Comparison of ENCODE assay signal across 13 mouse cellular contexts in genomic region chr4:154389641-154390040, GRCm38 (mm10). TPM values are rescaled to one million over a fixed set of nuclear protein-coding genes. Genes with fewer than 3 reads are reported as not detected.
A peak's percentile ranks its signal among the peaks of the same experiment; 100 is the strongest.
DNase-seq lines count a peak whose midpoint lies in the region; ATAC-seq and TF ChIP-seq lines count a peak whose summit lies in the region.
"Had no signal": no experiment of that assay in that cellular context is flagged by ENCODE, and none has a peak within 500 bp of the region (broad histone marks: within the 10 kb centered on the region; RNA-seq: fewer than 3 reads in every experiment).

No protein-coding gene starts in this region.

- ATAC-seq in hindbrain, embryonic 14.5 days (ENCODE audit: low FRiP score) = no peak
- ATAC-seq in midbrain, embryonic 12.5 days (ENCODE audit: low FRiP score, low read depth) = no peak
- no peak for ATAC-seq in midbrain, postnatal 0 days (ENCODE audit: low FRiP score)
- ATAC-seq in forebrain, postnatal 0 days = no peak
- no peak for ATAC-seq in neural tube, embryonic 15.5 days (ENCODE audit: low FRiP score)

- TF ChIP-seq CTCF in midbrain, postnatal 0 days (IDR thresholded peaks at IDR 0.05) = no peak
- no peak for TF ChIP-seq CTCF in forebrain, postnatal 0 days (IDR thresholded peaks at IDR 0.05; ENCODE audit: low read depth)

- H3K4me1 ChIP-seq in hindbrain, embryonic 10.5 days (replicated peaks) = peaks cover 94% of the 10 kb centered on the region
- H3K4me1 ChIP-seq in hindbrain, embryonic 14.5 days (replicated peaks; ENCODE audit: control insufficient read depth, insufficient read depth, low read length) = peaks cover 42% of the 10 kb centered on the region
- peaks cover 67% of the 10 kb centered on the region for H3K4me1 ChIP-seq in midbrain, embryonic 12.5 days
- no peaks in the 10 kb centered on the region for H3K4me1 ChIP-seq in midbrain, postnatal 0 days (ENCODE audit: insufficient read depth, low read length)
- 0 out of 2 replicates have a peak, but pooled peaks cover 8% of the 10 kb centered on the region for H3K4me1 ChIP-seq in forebrain, postnatal 0 days (ENCODE audit: insufficient read depth)
- H3K4me1 ChIP-seq in neural tube, embryonic 15.5 days = peaks cover 56% of the 10 kb centered on the region

- no peak for DNase-seq in hindbrain, embryonic 10.5 days (ENCODE audit: low spot score)
- no peak for DNase-seq in hindbrain, embryonic 14.5 days (ENCODE audit: low spot score)
- no peak for DNase-seq in midbrain, postnatal 0 days (ENCODE audit: low spot score)
- DNase-seq in forebrain, postnatal 0 days = no peak
- no peak for DNase-seq in spleen, postnatal 10 days (ENCODE audit: low spot score in 2 of 2)
- DNase-seq in frontal cortex, postnatal 36 days (ENCODE audit: low spot score in 2 of 2) = no peak
- DNase-seq: cerebellum, postnatal 36 days; gastrocnemius, postnatal 36 days; heart, postnatal 14 days had no signal

- no peaks in the 10 kb centered on the region for H3K9me3 ChIP-seq in hindbrain, embryonic 10.5 days
- H3K9me3 ChIP-seq in hindbrain, embryonic 14.5 days (ENCODE audit: control insufficient read depth, low read length) = no peaks in the 10 kb centered on the region
- no peaks in the 10 kb centered on the region for H3K9me3 ChIP-seq in midbrain, embryonic 12.5 days
- no peaks in the 10 kb centered on the region for H3K9me3 ChIP-seq in midbrain, postnatal 0 days (ENCODE audit: low read length)
- H3K9me3 ChIP-seq in forebrain, postnatal 0 days (ENCODE audit: low read length) = no peaks in the 10 kb centered on the region
- no peaks in the 10 kb centered on the region for H3K9me3 ChIP-seq in neural tube, embryonic 15.5 days (replicated peaks)

- H3K4me2 ChIP-seq in hindbrain, embryonic 14.5 days (replicated peaks) = no peak overlapping the region
- H3K4me2 ChIP-seq in midbrain, embryonic 12.5 days (replicated peaks) = no peak overlapping the region
- H3K4me2 ChIP-seq in midbrain, postnatal 0 days (ENCODE audit: low read depth, low read length, poor library complexity, severe bottlenecking) = no peak overlapping the region
- no peak overlapping the region for H3K4me2 ChIP-seq in forebrain, postnatal 0 days (ENCODE audit: low read depth)
- H3K4me2 ChIP-seq in neural tube, embryonic 15.5 days = no peak overlapping the region

- H3K27me3 ChIP-seq in hindbrain, embryonic 10.5 days (ENCODE audit: insufficient read depth, poor library complexity, severe bottlenecking) = peaks cover 71% of the 10 kb centered on the region
- H3K27me3 ChIP-seq in hindbrain, embryonic 14.5 days (ENCODE audit: control insufficient read depth, insufficient read depth, low read length) = no peaks in the 10 kb centered on the region
- peaks cover 13% of the 10 kb centered on the region; the same call in 1 of the 2 replicates for H3K27me3 ChIP-seq in midbrain, embryonic 12.5 days
- no peaks in the 10 kb centered on the region for H3K27me3 ChIP-seq in midbrain, postnatal 0 days (ENCODE audit: insufficient read depth, low read length)
- no peaks in the 10 kb centered on the region for H3K27me3 ChIP-seq in forebrain, postnatal 0 days (ENCODE audit: insufficient read depth, low read length)
- peaks cover 8% of the 10 kb centered on the region for H3K27me3 ChIP-seq in neural tube, embryonic 15.5 days (replicated peaks)

- H3K9ac ChIP-seq in hindbrain, embryonic 14.5 days = no peak overlapping the region
- H3K9ac ChIP-seq in midbrain, embryonic 12.5 days (replicated peaks) = no peak overlapping the region
- H3K9ac ChIP-seq in midbrain, postnatal 0 days (replicated peaks; ENCODE audit: low read length, poor library complexity, severe bottlenecking) = no peak overlapping the region
- no peak overlapping the region for H3K9ac ChIP-seq in forebrain, postnatal 0 days
- no peak overlapping the region for H3K9ac ChIP-seq in neural tube, embryonic 15.5 days (replicated peaks)

- H3K4me3 ChIP-seq in hindbrain, embryonic 10.5 days = 0 out of 2 replicates have a peak overlapping the region, but pooled peaks have one; percentile 19
- H3K4me3 ChIP-seq in hindbrain, embryonic 14.5 days (replicated peaks; ENCODE audit: low read length) = no peak overlapping the region
- no peak overlapping the region for H3K4me3 ChIP-seq in midbrain, embryonic 12.5 days
- no peak overlapping the region for H3K4me3 ChIP-seq in midbrain, postnatal 0 days (ENCODE audit: low read depth, low read length)
- no peak overlapping the region for H3K4me3 ChIP-seq in forebrain, postnatal 0 days (ENCODE audit: low read depth, low read length)
- H3K4me3 ChIP-seq in neural tube, embryonic 15.5 days (replicated peaks) = no peak overlapping the region

- peak overlapping the region; percentile 86 for H3K27ac ChIP-seq in hindbrain, embryonic 10.5 days
- H3K27ac ChIP-seq in hindbrain, embryonic 14.5 days = no peak overlapping the region
- H3K27ac ChIP-seq in midbrain, embryonic 12.5 days (replicated peaks) = peak overlapping the region; percentile 73
- H3K27ac ChIP-seq in midbrain, postnatal 0 days (ENCODE audit: low read depth, low read length) = no peak overlapping the region
- H3K27ac ChIP-seq in forebrain, postnatal 0 days (ENCODE audit: low read depth, low read length) = peak overlapping the region; percentile 50; the same call in 1 of the 2 replicates
- peak overlapping the region; percentile 6; the same call in 1 of the 2 replicates for H3K27ac ChIP-seq in neural tube, embryonic 15.5 days (replicated peaks)

- 75% methylated on average over 2 of the region's 2 CpGs for WGBS in hindbrain, embryonic 10.5 days
- 84% methylated on average over 2 of the region's 2 CpGs for WGBS in hindbrain, embryonic 14.5 days
- 83% methylated on average over 2 of the region's 2 CpGs for WGBS in midbrain, embryonic 12.5 days
- WGBS in midbrain, postnatal 0 days = 80% methylated on average over 2 of the region's 2 CpGs
- 98% methylated on average over 2 of the region's 2 CpGs for WGBS in forebrain, postnatal 0 days
- WGBS in neural tube, embryonic 15.5 days = 51% methylated on average over 2 of the region's 2 CpGs

- no peaks in the 10 kb centered on the region for H3K36me3 ChIP-seq in hindbrain, embryonic 10.5 days
- H3K36me3 ChIP-seq in hindbrain, embryonic 14.5 days (replicated peaks; ENCODE audit: control insufficient read depth, insufficient read depth) = no peaks in the 10 kb centered on the region
- H3K36me3 ChIP-seq in midbrain, embryonic 12.5 days = no peaks in the 10 kb centered on the region
- H3K36me3 ChIP-seq in midbrain, postnatal 0 days (ENCODE audit: insufficient read depth, low read length) = no peaks in the 10 kb centered on the region
- no peaks in the 10 kb centered on the region for H3K36me3 ChIP-seq in forebrain, postnatal 0 days (ENCODE audit: insufficient read depth)
- H3K36me3 ChIP-seq in neural tube, embryonic 15.5 days = no peaks in the 10 kb centered on the region

RNA-seq across cellular contexts. Expression of gene B230104I21Rik, which starts 53.7 kb away (rescaled TPM):
- not detected in 2 replicates for polyA plus RNA-seq in hindbrain, embryonic 10.5 days (2016; fragmentation: Nextera tagmentation; extraction: Ambion mirVana)
- not detected in 2 replicates for polyA plus RNA-seq in hindbrain, embryonic 14.5 days (2014; fragmentation: Nextera tagmentation; extraction: Ambion mirVana)
- not detected in 2 replicates for polyA plus RNA-seq in midbrain, embryonic 12.5 days (2016; fragmentation: Nextera tagmentation; extraction: Ambion mirVana)
- total RNA-seq in midbrain, postnatal 0 days (2014; rRNA removed) = not detected in 2 replicates
- polyA plus RNA-seq in midbrain, postnatal 0 days (2015; fragmentation: Nextera tagmentation; extraction: Ambion mirVana) = 0.19 TPM in 1 of 2 replicates, not detected in the other
- 0.54 and 0.90 TPM in 2 replicates for total RNA-seq in forebrain, postnatal 0 days (2014; rRNA removed)
- polyA plus RNA-seq in forebrain, postnatal 0 days (2015; fragmentation: Nextera tagmentation; extraction: Ambion mirVana) = not detected in 2 replicates
- polyA plus RNA-seq in neural tube, embryonic 15.5 days (2015; fragmentation: Nextera tagmentation; extraction: Ambion mirVana) = not detected in 2 replicates
- total RNA-seq: gastrocnemius, postnatal 36 days; heart, postnatal 14 days; left cerebral cortex, adult 8-10 months; MEL had no signal

Comparison
In these comparisons a context has a peak if more than half of its experiments do, and no peak if none do; other contexts are left out.
1. H3K27ac ChIP-seq: peak in hindbrain, embryonic 10.5 days (single experiment), midbrain, embryonic 12.5 days (single experiment), forebrain, postnatal 0 days (single experiment) and neural tube, embryonic 15.5 days (single experiment); none in hindbrain, embryonic 14.5 days (single experiment) and midbrain, postnatal 0 days (single experiment).